Mouse (Mus musculus) duodenum, adult 2 months (tissue): ENCODE results near the gene Ush1g. TPM values are rescaled to one million over a fixed set of nuclear protein-coding genes. Genes with fewer than 3 reads are reported as not detected.

Experiments
- polyA plus RNA-seq: library from polyadenylated mRNA; depleted of rRNA; stranded (reverse); fragments of >200 nt; gene quantifications from 2 replicates; pipeline ENCODE4 v1.2.3, GENCODE M21; 2012; ENCODE audit warnings: low replicate concordance; rRNA removed

The Ush1g gene
- 0.15 and 0.17 TPM in 2 replicates for polyA plus RNA-seq

DNA sequence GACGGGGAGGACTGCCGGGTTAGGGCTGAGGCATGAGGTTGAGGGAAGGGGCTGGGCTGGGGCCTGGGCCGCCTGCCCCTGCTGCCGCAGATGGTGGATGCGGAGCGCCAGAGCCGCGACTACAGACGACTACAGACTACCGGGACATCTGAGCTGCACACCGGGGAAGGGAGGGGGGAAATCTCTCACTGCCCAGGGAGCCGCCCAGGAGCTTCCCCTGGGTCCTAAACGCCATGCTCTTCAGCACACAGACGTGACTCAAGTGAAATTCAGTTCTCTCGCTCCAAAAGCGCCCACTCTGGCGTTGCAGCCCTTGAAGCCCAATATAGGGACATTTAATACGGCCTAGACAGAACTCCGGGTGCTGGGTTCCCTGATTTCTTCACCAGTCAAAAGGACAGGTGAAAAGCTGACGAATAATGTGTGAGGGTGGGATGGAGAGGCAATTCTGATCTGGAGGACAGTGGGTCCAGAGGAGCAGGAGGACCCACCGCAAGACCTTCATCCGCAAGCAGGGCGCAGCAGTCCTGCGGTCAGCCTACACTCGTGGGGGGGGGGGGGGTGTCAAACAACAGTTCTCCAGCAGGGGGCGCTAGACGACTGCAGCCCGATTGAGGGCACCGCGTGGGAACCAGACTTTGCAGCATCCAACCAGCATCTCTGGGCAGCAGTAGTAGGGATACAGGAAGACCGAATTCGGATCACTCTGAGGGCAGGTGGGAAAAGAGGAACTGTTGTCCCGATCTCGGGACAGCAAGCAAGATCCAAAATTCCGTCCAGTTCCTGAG lies at the start of gene Ush1g:
Gene Ush1g (minus strand): TSS at position 136 of the 788 bp plus-strand sequence.

DNA sequence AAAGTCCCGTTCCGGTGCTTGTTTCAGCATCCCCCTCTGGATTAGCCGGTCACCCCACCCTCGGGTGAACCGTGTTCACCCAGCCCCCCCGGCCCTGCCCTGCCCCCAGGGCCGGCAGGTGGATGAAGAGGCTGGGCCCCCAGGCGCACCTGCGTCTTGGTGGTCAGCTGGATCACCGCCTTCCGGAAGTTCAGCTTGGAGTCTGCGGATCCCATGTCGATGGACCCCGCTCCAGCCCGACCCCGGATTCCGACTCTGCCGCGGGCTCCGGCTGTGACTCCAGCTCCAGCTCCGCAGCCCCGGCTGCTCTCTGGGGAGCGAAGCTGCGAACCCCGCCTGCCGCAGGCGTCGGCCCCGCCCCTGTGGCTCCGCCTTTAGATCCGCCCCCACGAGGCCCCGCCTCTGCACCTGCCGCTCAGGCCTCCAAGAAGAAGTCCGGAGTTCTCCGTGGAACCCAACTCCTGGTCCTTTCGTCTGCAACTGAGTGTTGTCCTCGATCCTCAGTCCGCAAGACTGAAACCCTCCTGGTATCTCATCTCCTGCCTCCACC lies 45.6 kb upstream of the Ush1g start, which contains the start of gene Hid1:
Gene Hid1 (minus strand): TSS at position 362 of the 550 bp plus-strand sequence.

DNA sequence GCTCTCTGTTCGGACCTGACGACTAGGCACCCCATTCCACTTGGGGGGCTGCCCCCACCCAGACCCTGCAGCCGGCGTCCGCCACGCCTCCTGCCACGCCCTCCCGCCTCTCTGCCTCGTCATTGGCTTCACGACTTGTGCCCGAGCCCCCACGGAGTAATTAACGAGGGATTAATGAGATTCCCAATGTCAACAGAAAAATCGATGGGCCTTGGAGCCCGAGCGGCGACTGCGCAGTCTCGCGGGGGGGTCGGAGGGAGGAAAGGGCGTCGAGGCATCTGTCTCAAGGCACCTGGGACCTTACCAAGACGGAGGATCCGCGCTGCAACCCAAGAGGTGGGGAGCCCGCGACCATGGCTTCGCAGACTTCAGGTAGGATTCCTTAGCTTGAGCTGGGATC lies 12.7 kb upstream of the Ush1g start, which contains the start of gene Otop3:
Gene Otop3 (plus strand): TSS at position 201 of the 400 bp plus-strand sequence.

DNA sequence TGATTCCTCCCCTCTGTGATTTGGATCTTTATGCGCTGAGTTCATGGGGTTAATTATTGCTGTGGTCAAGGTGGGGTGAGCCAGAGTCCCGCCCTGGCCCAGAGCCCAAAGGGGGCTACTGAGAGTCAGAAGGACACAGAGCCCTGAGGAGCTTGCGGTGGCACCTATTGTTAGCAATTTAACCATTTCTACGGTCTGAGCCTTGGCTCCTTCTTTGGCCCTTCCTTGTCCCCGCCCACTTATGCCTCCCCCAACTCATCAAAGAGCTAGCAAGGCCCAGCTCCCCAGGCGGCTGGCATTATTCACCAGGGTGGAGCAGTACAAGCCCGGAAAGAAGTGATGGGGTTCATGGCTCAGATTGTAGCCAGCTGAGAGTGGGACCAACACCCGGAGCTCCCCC lies 15.0 kb downstream of the Ush1g start, which contains the start of gene Otop2:
Gene Otop2 (plus strand): TSS at position 301 of the 400 bp plus-strand sequence.

DNA sequence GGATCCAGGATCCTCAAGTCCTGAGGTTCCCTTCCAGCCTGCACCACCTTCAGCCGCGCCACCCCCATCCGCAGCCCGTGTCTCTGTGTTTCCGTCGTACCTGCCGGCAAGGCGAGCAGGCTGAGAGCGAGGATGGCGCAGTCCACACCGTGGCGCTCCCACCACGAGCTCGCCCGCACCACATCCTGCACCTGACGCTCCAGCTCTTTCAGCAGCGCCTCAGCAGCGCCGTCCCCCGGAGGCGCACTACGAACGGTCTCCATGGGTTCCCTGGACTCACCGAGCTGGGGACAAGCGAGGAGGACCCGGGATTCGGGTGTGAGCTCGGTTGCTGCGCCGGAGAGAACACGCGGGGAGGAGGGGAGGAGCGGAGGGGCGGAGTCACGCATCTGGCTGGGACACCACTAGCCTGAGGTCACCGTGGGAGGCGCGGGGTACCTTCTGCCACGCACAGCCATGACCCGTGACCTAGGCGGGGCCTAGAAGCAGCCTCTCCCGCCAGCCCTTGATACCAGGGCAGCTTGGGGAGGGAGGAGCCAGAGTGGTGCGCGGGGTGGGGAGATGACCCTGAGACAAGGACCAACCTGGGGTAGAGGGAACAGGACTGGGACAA lies 24.5 kb downstream of the Ush1g start, which contains the start of gene Fads6:
Gene Fads6 (minus strand): TSS at position 450 of the 613 bp plus-strand sequence.

DNA sequence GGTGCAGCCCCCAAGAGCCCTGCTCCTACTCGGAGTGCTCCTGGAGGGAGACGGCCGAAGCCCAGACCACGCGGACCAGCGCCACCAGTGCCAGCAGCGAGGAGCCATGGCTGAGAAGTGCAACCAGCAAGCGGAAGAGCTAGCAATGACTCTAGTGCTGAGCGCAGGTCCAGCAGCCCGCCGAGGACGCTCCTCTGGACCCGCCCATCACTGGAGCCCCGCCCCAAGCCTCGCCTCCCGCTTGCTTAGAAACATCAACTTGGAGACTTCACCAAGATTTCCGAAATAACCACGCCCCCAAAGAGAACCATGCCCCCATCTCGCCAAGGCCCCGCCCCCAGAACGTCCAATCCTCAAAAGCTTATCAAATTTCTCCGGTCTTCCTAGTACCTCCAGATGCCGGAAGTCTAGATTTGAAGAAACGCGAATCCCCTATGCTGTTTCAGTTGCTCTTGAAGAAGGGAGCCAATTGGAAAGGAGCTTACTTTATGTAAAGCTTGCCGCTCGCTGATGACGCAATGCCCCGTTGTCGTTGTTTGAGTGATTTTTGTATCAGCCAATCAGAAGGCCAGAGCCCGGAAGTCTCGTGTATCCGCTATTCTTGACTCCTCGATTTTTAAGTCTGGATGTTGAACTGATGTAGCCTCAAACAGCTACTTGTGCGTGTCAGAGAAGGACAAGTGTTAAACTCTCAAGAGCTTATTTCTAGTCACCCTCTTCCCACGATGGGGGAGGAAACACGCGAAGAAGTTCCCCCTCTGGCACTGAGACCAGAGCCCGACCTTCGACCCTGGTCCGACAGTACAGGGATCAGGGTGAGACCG lies 44.8 kb downstream of the Ush1g start, which contains the start of gene Fdxr:
Gene Fdxr (minus strand): TSS at position 271 of the 824 bp plus-strand sequence.

DNA sequence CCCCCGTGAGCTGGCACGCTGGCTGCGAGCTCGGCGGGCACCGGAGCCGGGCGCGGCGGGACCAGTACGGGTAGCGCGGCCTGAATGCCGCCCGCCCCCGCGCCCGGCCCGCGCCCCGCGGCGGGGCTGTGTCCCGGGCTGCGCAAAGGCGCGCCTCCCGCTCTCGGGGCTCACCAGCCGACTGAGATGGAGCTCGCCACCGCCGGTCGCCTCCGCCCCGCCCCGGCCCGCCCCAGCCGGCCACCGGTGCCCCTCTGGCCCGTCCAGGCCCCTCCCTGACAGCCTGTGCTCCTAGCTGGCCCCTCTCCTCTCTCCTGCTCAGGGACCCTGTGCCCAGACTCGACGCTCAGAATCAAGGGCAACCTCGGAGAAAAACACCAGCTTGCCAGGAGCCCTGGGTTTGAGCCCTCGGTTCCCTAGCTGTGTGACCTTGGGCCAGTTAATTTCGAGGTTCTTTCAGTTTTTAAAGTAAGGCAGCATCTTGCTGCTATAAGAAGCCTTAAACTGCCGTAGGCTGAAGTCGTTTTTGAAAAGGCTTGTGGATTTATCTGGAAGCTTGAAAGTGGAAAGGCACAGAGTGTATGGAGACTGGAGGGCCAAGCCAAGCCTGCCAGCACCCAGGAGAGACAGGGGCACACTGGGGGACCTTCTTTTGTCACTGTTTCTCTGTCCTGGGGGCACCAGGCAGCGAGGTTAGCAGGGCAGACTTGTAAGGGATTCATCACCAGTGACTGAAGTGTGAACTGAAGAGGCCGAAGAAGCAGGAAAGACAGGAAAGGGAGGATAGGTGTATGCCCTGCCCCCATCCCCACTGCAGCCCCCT lies 54.6 kb downstream of the Ush1g start, which contains the start of gene Grin2c:
Gene Grin2c (minus strand): TSS at position 183 of the 823 bp plus-strand sequence.

Other genes starting within 250 kb of the Ush1g start
- gene Rab37, start 230.6 kb downstream of the Ush1g start, polyA plus RNA-seq, result 0.55 and 2.2 TPM in 2 replicates
- gene Cd300lf, start 188.0 kb downstream of the Ush1g start, polyA plus RNA-seq, result 4.5 and 5.2 TPM in 2 replicates
- 239 and 866 TPM in 2 replicates for gene Slc9a3r1, start 158.7 kb downstream of the Ush1g start, polyA plus RNA-seq
- 12.2 and 17.0 TPM in 2 replicates for gene Tmem104, start 134.6 kb downstream of the Ush1g start, polyA plus RNA-seq
- gene Nat9, start 134.2 kb downstream of the Ush1g start, polyA plus RNA-seq, result 17.4 and 27.6 TPM in 2 replicates
- gene Grin2c, start 54.8 kb downstream of the Ush1g start, polyA plus RNA-seq, result 0.16 and 0.24 TPM in 2 replicates
- gene Fdxr, start 45.0 kb downstream of the Ush1g start, polyA plus RNA-seq, result 18.3 and 20.0 TPM in 2 replicates
- 0.69 and 2.5 TPM in 2 replicates for gene Fads6, start 24.4 kb downstream of the Ush1g start, polyA plus RNA-seq
- 0.07 and 1.7 TPM in 2 replicates for gene Otop2, start 14.9 kb downstream of the Ush1g start, polyA plus RNA-seq
- 12.8 and 196 TPM in 2 replicates for gene Otop3, start 12.7 kb upstream of the Ush1g start, polyA plus RNA-seq
- 19.3 and 54.9 TPM in 2 replicates for gene Hid1, start 45.7 kb upstream of the Ush1g start, polyA plus RNA-seq
- 3.3 and 4.8 TPM in 2 replicates for gene Cdr2l, start 59.9 kb upstream of the Ush1g start, polyA plus RNA-seq
- 53.6 and 65.8 TPM in 2 replicates for gene Mrpl58, start 81.7 kb upstream of the Ush1g start, polyA plus RNA-seq
- 23.6 and 30.4 TPM in 2 replicates for gene Atp5h, start 97.9 kb upstream of the Ush1g start, polyA plus RNA-seq
- gene Kctd2, start 98.1 kb upstream of the Ush1g start, polyA plus RNA-seq, result 16.2 and 31.2 TPM in 2 replicates
- 9.0 and 13.0 TPM in 2 replicates for gene Trim80, start 118.5 kb upstream of the Ush1g start, polyA plus RNA-seq
- gene Slc16a5, start 140.4 kb upstream of the Ush1g start, polyA plus RNA-seq, result 137 and 218 TPM in 2 replicates
- gene Armc7, start 153.6 kb upstream of the Ush1g start, polyA plus RNA-seq, result 17.0 and 21.2 TPM in 2 replicates
- gene Nt5c, start 169.8 kb upstream of the Ush1g start, polyA plus RNA-seq, result 74.7 and 121 TPM in 2 replicates
- 285 and 464 TPM in 2 replicates for gene Jpt1, start 192.3 kb upstream of the Ush1g start, polyA plus RNA-seq
- 4.9 and 7.1 TPM in 2 replicates for gene Sumo2, start 214.2 kb upstream of the Ush1g start, polyA plus RNA-seq
- gene Nup85, start 242.4 kb upstream of the Ush1g start, polyA plus RNA-seq, result 12.0 and 19.6 TPM in 2 replicates